Mouse (Mus musculus) CD8-positive naive resting alpha-beta T cell, adult 2 months (primary cell): ENCODE measurements around the gene Runx2.

Source experiments
- DNase-seq, 2 experiments: peaks; one replicate each; pipeline ENCODE4 v3.0.0; 2022; ENCODE audit warnings: low read depth in 2 of 2, low spot score in 2 of 2

Runx2 gene

GRCm38 (mm10) chr17:44663872-44664271, 150.7 kb downstream of the Runx2 start:
- no peak for DNase-seq

GRCm38 (mm10) chr17:44663208-44663607, 151.4 kb downstream of the Runx2 start:
- DNase-seq, result no peak

GRCm38 (mm10) chr17:44662080-44662706, 152.4 kb downstream of the Runx2 start:
- DNase-seq, result no peak

- no peak for DNase-seq
Observed at GRCm38 (mm10) chr17:44660121-44660806, 154.3 kb downstream of the Runx2 start.

- peak; percentile 55 to 70 for DNase-seq
Observed at GRCm38 (mm10) chr17:44654503-44654902, 160.1 kb downstream of the Runx2 start.

- no peak for DNase-seq
Observed at GRCm38 (mm10) chr17:44653081-44653480, 161.5 kb downstream of the Runx2 start.

- no peak for DNase-seq
Observed at GRCm38 (mm10) chr17:44652054-44652453, 162.5 kb downstream of the Runx2 start.

- DNase-seq, result no peak
Observed at GRCm38 (mm10) chr17:44651613-44652012, 163.0 kb downstream of the Runx2 start.

- no peak for DNase-seq
Observed at GRCm38 (mm10) chr17:44650431-44650830, 164.2 kb downstream of the Runx2 start.

- no peak for DNase-seq
Observed at GRCm38 (mm10) chr17:44649056-44649455, 165.5 kb downstream of the Runx2 start.

- DNase-seq, result no peak
Observed at GRCm38 (mm10) chr17:44647916-44648315, 166.7 kb downstream of the Runx2 start.

GRCm38 (mm10) chr17:44645146-44645545, 169.5 kb downstream of the Runx2 start:
- no peak for DNase-seq

GRCm38 (mm10) chr17:44643260-44643659, 171.3 kb downstream of the Runx2 start:
- DNase-seq, result no peak

GRCm38 (mm10) chr17:44642126-44642525, 172.5 kb downstream of the Runx2 start:
- no peak for DNase-seq

- no peak for DNase-seq
Observed at GRCm38 (mm10) chr17:44640910-44641309, 173.7 kb downstream of the Runx2 start.

- DNase-seq, result no peak
Observed at GRCm38 (mm10) chr17:44639446-44639845, 175.2 kb downstream of the Runx2 start.

GRCm38 (mm10) chr17:44637181-44637880, 177.3 kb downstream of the Runx2 start:
- DNase-seq, result no peak

GRCm38 (mm10) chr17:44634486-44634885, 180.1 kb downstream of the Runx2 start:
- DNase-seq, result no peak

GRCm38 (mm10) chr17:44633607-44634415, 180.8 kb downstream of the Runx2 start:
- DNase-seq, result no peak

- no peak for DNase-seq
Observed at GRCm38 (mm10) chr17:44632941-44633340, 181.7 kb downstream of the Runx2 start.

- DNase-seq, result no peak
Observed at GRCm38 (mm10) chr17:44632292-44632691, 182.3 kb downstream of the Runx2 start.
